Mouse (Mus musculus) megakaryocyte, adult 5-6 weeks (primary cell): ENCODE data around the gene Dynlt1f. TPM values are rescaled to one million over a fixed set of nuclear protein-coding genes. Genes with fewer than 3 reads are reported as not detected.
"Not testable (repeated sequence)": the region's sequence is repeated elsewhere in the genome, so short reads cannot be mapped to it uniquely, and the experiment has no call there.

Source experiments
- ATAC-seq: 2 replicates; pipeline ENCODE4 v1.8.0; 2016; ENCODE audit warnings: mild to moderate bottlenecking, inconsistent platforms; ENCODE audit not compliant: poor library complexity, severe bottlenecking
- total RNA-seq, 2 experiments: library from RNA; stranded (forward) in 1 of 2; stranded (reverse) in 1 of 2; fragments of 153-499, 151-499 nt in 1 of 2; fragments of 221-1000, 200-1000 nt in 1 of 2; gene quantifications; 2 replicates each; pipeline versions ENCODE4 v1.2.3 to v1.2.4; 2015 to 2017

Gene Dynlt1f
- 173 and 193 TPM in 2 replicates for total RNA-seq (2015)
- 134 and 140 TPM in 2 replicates for total RNA-seq (2017)

- ATAC-seq: peak; percentile 93
Observed at GRCm38 (mm10) chr17:6655567-6656281, at the start of gene Dynlt1f. Dynlt1f (minus strand) TSS chr17:6655900.

- ATAC-seq: not testable (repeated sequence)
Observed at GRCm38 (mm10) chr17:6703381-6704270, 47.9 kb upstream of the Dynlt1f start.

GRCm38 (mm10) chr17:6702625-6703221 lies 47.0 kb upstream of the Dynlt1f start:
- not testable (repeated sequence) for ATAC-seq

- not testable (repeated sequence) for ATAC-seq
Observed at GRCm38 (mm10) chr17:6700077-6700476, 44.4 kb upstream of the Dynlt1f start.

- not testable (repeated sequence) for ATAC-seq
Observed at GRCm38 (mm10) chr17:6699502-6699901, 43.8 kb upstream of the Dynlt1f start.

GRCm38 (mm10) chr17:6697224-6697775 lies 41.6 kb upstream of the Dynlt1f start:
- peak; percentile 100 for ATAC-seq

GRCm38 (mm10) chr17:6696521-6696920 lies 40.8 kb upstream of the Dynlt1f start:
- not testable (repeated sequence) for ATAC-seq

- not testable (repeated sequence) for ATAC-seq
Observed at GRCm38 (mm10) chr17:6695712-6696111, 40.0 kb upstream of the Dynlt1f start.

- ATAC-seq: peak; percentile 89
Observed at GRCm38 (mm10) chr17:6691596-6691995, 35.9 kb upstream of the Dynlt1f start.

GRCm38 (mm10) chr17:6689344-6689743 lies 33.6 kb upstream of the Dynlt1f start:
- not testable (repeated sequence) for ATAC-seq

GRCm38 (mm10) chr17:6686299-6686971 lies 30.7 kb upstream of the Dynlt1f start:
- ATAC-seq: not testable (repeated sequence)

GRCm38 (mm10) chr17:6685288-6685818 lies 29.7 kb upstream of the Dynlt1f start:
- ATAC-seq: peak; percentile 76

GRCm38 (mm10) chr17:6684464-6685287 lies 29.0 kb upstream of the Dynlt1f start:
- ATAC-seq: peak; percentile 39

- ATAC-seq: not testable (repeated sequence)
Observed at GRCm38 (mm10) chr17:6683702-6684101, 28.0 kb upstream of the Dynlt1f start.

GRCm38 (mm10) chr17:6681721-6682120 lies 26.0 kb upstream of the Dynlt1f start:
- ATAC-seq: not testable (repeated sequence)

- ATAC-seq: peak; percentile 96
Observed at GRCm38 (mm10) chr17:6678063-6678462, 22.4 kb upstream of the Dynlt1f start.

- ATAC-seq: not testable (repeated sequence)
Observed at GRCm38 (mm10) chr17:6674297-6674696, 18.6 kb upstream of the Dynlt1f start.

GRCm38 (mm10) chr17:6668522-6668921 lies 12.8 kb upstream of the Dynlt1f start:
- ATAC-seq: not testable (repeated sequence)

- not testable (repeated sequence) for ATAC-seq
Observed at GRCm38 (mm10) chr17:6665389-6665788, 9.7 kb upstream of the Dynlt1f start.
